Mouse (Mus musculus) stomach, postnatal 0 days (tissue): ENCODE data around the gene Gm47969. TPM values are rescaled to one million over a fixed set of nuclear protein-coding genes. Genes with fewer than 3 reads are reported as not detected.

ENCODE experiments used
- ATAC-seq: fragments of 200-750 bp; cut with Nextera tagmentation; 2 replicates; pipeline ENCODE4 v1.8.0; 2017; ENCODE audit not compliant: low FRiP score, low TSS enrichment
- DNase-seq: peaks from one replicate; pipeline ENCODE4 v3.0.0-alpha.2; 2016; ENCODE audit warnings: low spot score
- H3K27ac ChIP-seq: fragments of 300-500 bp; sonication (generic); replicated peaks from 2 replicates; pipeline ENCODE4 v1.5.1; 2014; ENCODE audit warnings: mild to moderate bottlenecking, control low read depth
- H3K27me3 ChIP-seq: fragments of 300-500 bp; sonication (generic); 2 replicates; pipeline ENCODE4 v1.6.1; 2014; ENCODE audit warnings: low read length; ENCODE audit not compliant: control insufficient read depth, insufficient read depth
- H3K36me3 ChIP-seq: fragments of 300-500 bp; sonication (generic); 2 replicates; pipeline ENCODE4 v1.6.1; 2014; ENCODE audit warnings: low read length, mixed read lengths; ENCODE audit not compliant: control insufficient read depth, insufficient read depth
- H3K4me1 ChIP-seq: fragments of 300-500 bp; sonication (generic); replicated peaks from 2 replicates; pipeline ENCODE4 v1.6.1; 2014; ENCODE audit warnings: antibody characterized with exemption; ENCODE audit not compliant: control insufficient read depth, insufficient read depth
- H3K4me2 ChIP-seq: fragments of 300-500 bp; sonication (generic); replicated peaks from 2 replicates; pipeline ENCODE4 v1.6.1; 2014; ENCODE audit warnings: low read depth, mild to moderate bottlenecking, control low read depth, moderate library complexity
- H3K4me3 ChIP-seq: fragments of 300-500 bp; sonication (generic); 2 replicates; pipeline ENCODE4 v1.5.1; 2014; ENCODE audit warnings: low read depth, low read length, control low read depth
- H3K9ac ChIP-seq: fragments of 300-500 bp; sonication (generic); 2 replicates; pipeline ENCODE4 v1.6.1; 2014; ENCODE audit warnings: mild to moderate bottlenecking, low read length, control low read depth, mixed read lengths
- H3K9me3 ChIP-seq: fragments of 300-500 bp; sonication (generic); 2 replicates; pipeline ENCODE4 v1.6.1; 2016; ENCODE audit warnings: low read length; ENCODE audit not compliant: control insufficient read depth
- CTCF ChIP-seq: IDR thresholded peaks from 2 replicates; pipeline ENCODE4 v1.5.1; 2016; ENCODE audit warnings: antibody characterized with exemption, low read depth, mild to moderate bottlenecking, moderate library complexity
- EP300 ChIP-seq: optimal IDR thresholded peaks from 2 replicates; pipeline ENCODE3; 2016; ENCODE audit warnings: antibody characterized with exemption
- WGBS: fragments of 180-500 bp; shearing (Covaris S2); extraction: QIAGEN DNeasy Blood & Tissue Kit; methylation state at CpG from one replicate; pipeline ENCODE4 v1.1.7; 2014; 5-methylcytosine and 5-hydroxymethylcytosine counted together
- polyA plus RNA-seq: library from polyadenylated mRNA; unstranded; fragments of >200 nt; fragmentation: Nextera tagmentation; extraction: Ambion mirVana; gene quantifications from 2 replicates; pipeline ENCODE4 v1.2.1, GENCODE M21; 2015

The Gm47969 gene
- polyA plus RNA-seq, 1 experiment from 2014 or later = not detected

GRCm38 (mm10) chr1:83015329-83015879 lies 29.3 kb upstream of the Gm47969 start:
- ATAC-seq = no peak
- Histone ChIP-seq H3K27me3 (no peaks in the 10 kb centered on the region), H3K4me2 (no peak overlapping the region), H3K27ac (no peak overlapping the region), H3K9me3 (no peaks in the 10 kb centered on the region), H3K9ac (no peak overlapping the region), H3K4me1 (no peaks in the 10 kb centered on the region), H3K36me3 (no peaks in the 10 kb centered on the region), H3K4me3 (no peak overlapping the region)
- DNase-seq = no peak
- 46% methylated on average over 10 of the region's 10 CpGs for WGBS
- TF ChIP-seq EP300 = no peak
- no peak for TF ChIP-seq CTCF

- no peak overlapping the region for H3K27ac ChIP-seq
- no peak for ATAC-seq
- H3K36me3 ChIP-seq = no peaks in the 10 kb centered on the region
- no peaks in the 10 kb centered on the region for H3K9me3 ChIP-seq
- H3K27me3 ChIP-seq = no peaks in the 10 kb centered on the region
- TF ChIP-seq CTCF (no peak), EP300 (no peak)
- no peak overlapping the region for H3K4me3 ChIP-seq
- DNase-seq = no peak
- 59% methylated on average over 1 of the region's 1 CpGs for WGBS
- H3K4me1 ChIP-seq = no peaks in the 10 kb centered on the region
- no peak overlapping the region for H3K9ac ChIP-seq
- H3K4me2 ChIP-seq = no peak overlapping the region
Measured at GRCm38 (mm10) chr1:83016556-83016955, 28.2 kb upstream of the Gm47969 start.

- DNase-seq (no peak), ATAC-seq (peak; percentile 40; the same call in 1 of the 2 replicates)
- TF ChIP-seq CTCF = no peak
- no peak for TF ChIP-seq EP300
- H3K4me1 ChIP-seq = no peaks in the 10 kb centered on the region
- H3K27ac ChIP-seq = no peak overlapping the region
- H3K4me3 ChIP-seq = no peak overlapping the region
- no peaks in the 10 kb centered on the region for H3K36me3 ChIP-seq
- 19% methylated on average over 1 of the region's 1 CpGs for WGBS
- H3K4me2 ChIP-seq = no peak overlapping the region
- H3K9ac ChIP-seq = no peak overlapping the region
- H3K27me3 ChIP-seq = no peaks in the 10 kb centered on the region
- H3K9me3 ChIP-seq = no peaks in the 10 kb centered on the region
Measured at GRCm38 (mm10) chr1:83031950-83032349, 12.8 kb upstream of the Gm47969 start.

- ATAC-seq = peak; percentile 87
- H3K4me2 ChIP-seq = no peak overlapping the region
- H3K9me3 ChIP-seq = no peaks in the 10 kb centered on the region
- H3K4me3 ChIP-seq = no peak overlapping the region
- no peaks in the 10 kb centered on the region for H3K36me3 ChIP-seq
- no peak overlapping the region for H3K9ac ChIP-seq
- no peaks in the 10 kb centered on the region for H3K27me3 ChIP-seq
- TF ChIP-seq CTCF (no peak), EP300 (no peak)
- no peak overlapping the region for H3K27ac ChIP-seq
- 62% methylated on average over 6 of the region's 6 CpGs for WGBS
- no peaks in the 10 kb centered on the region for H3K4me1 ChIP-seq
- peak; percentile 24 for DNase-seq
Measured at GRCm38 (mm10) chr1:83032508-83032907, 12.2 kb upstream of the Gm47969 start.

GRCm38 (mm10) chr1:83034509-83034908 lies 10.2 kb upstream of the Gm47969 start:
- whole genome bisulfite sequencing = 70% methylated on average over 5 of the region's 5 CpGs

GRCm38 (mm10) chr1:83036892-83037667 lies 7.7 kb upstream of the Gm47969 start:
- no peaks in the 10 kb centered on the region for H3K27me3 ChIP-seq
- H3K4me3 ChIP-seq = peak overlapping the region; percentile 47
- H3K4me1 ChIP-seq = no peaks in the 10 kb centered on the region
- H3K4me2 ChIP-seq = no peak overlapping the region; the same call in 1 of the 2 replicates
- 70% methylated on average over 11 of the region's 11 CpGs for WGBS
- TF ChIP-seq EP300 = no peak
- no peak for TF ChIP-seq CTCF
- H3K27ac ChIP-seq = no peak overlapping the region
- H3K9me3 ChIP-seq = no peaks in the 10 kb centered on the region
- no peaks in the 10 kb centered on the region for H3K36me3 ChIP-seq
- peak; percentile 71 for ATAC-seq
- DNase-seq = no peak
- H3K9ac ChIP-seq = no peak overlapping the region

More at GRCm38 (mm10) chr1:83034509-83034908, 10.2 kb upstream of the Gm47969 start:
- ATAC-seq (no peak), DNase-seq (no peak)
- no peaks in the 10 kb centered on the region for H3K4me1 ChIP-seq
- no peak for TF ChIP-seq CTCF
- no peak for TF ChIP-seq EP300
- H3K36me3 ChIP-seq = no peaks in the 10 kb centered on the region
- H3K9ac ChIP-seq = no peak overlapping the region
- H3K4me2 ChIP-seq = no peak overlapping the region
- no peaks in the 10 kb centered on the region for H3K27me3 ChIP-seq
- no peaks in the 10 kb centered on the region for H3K9me3 ChIP-seq
- no peak overlapping the region for H3K4me3 ChIP-seq
- H3K27ac ChIP-seq = no peak overlapping the region
